Mouse (Mus musculus) testis, postnatal 14 days (tissue): ENCODE measurements around the gene Atp6v0a4.

Experiments used
- DNase-seq: peaks from one replicate; pipeline ENCODE4 v3.0.0; 2021; ENCODE audit warnings: low spot score

Atp6v0a4 gene

GRCm38 (mm10) chr6:38073592-38073991 lies 50.8 kb downstream of the Atp6v0a4 start:
- DNase-seq, result no peak

- DNase-seq, result no peak
Measured at GRCm38 (mm10) chr6:38072137-38072796, 52.1 kb downstream of the Atp6v0a4 start.

- DNase-seq, result no peak
Measured at GRCm38 (mm10) chr6:38071256-38071655, 53.1 kb downstream of the Atp6v0a4 start.

GRCm38 (mm10) chr6:38066215-38066614 lies 58.2 kb downstream of the Atp6v0a4 start:
- DNase-seq, result no peak

- DNase-seq, result no peak
Measured at GRCm38 (mm10) chr6:38065501-38066122, 58.8 kb downstream of the Atp6v0a4 start.

GRCm38 (mm10) chr6:38065122-38065500 lies 59.3 kb downstream of the Atp6v0a4 start:
- no peak for DNase-seq

GRCm38 (mm10) chr6:38064621-38065020 lies 59.8 kb downstream of the Atp6v0a4 start:
- DNase-seq, result no peak

GRCm38 (mm10) chr6:38058805-38059204 lies 65.6 kb downstream of the Atp6v0a4 start:
- DNase-seq, result no peak

- peak; percentile 14 for DNase-seq
Measured at GRCm38 (mm10) chr6:38055471-38056330, 68.7 kb downstream of the Atp6v0a4 start.

GRCm38 (mm10) chr6:38049601-38050000 lies 74.8 kb downstream of the Atp6v0a4 start:
- no peak for DNase-seq

- no peak for DNase-seq
Measured at GRCm38 (mm10) chr6:38048800-38049561, 75.4 kb downstream of the Atp6v0a4 start.

- no peak for DNase-seq
Measured at GRCm38 (mm10) chr6:38048003-38048402, 76.4 kb downstream of the Atp6v0a4 start.

- no peak for DNase-seq
Measured at GRCm38 (mm10) chr6:38046838-38047237, 77.5 kb downstream of the Atp6v0a4 start, which contains the start of gene Svopl. TSS of gene Svopl (minus strand) at chr6:38046996.

GRCm38 (mm10) chr6:38032801-38033566 lies 91.4 kb downstream of the Atp6v0a4 start:
- DNase-seq, result no peak

- no peak for DNase-seq
Measured at GRCm38 (mm10) chr6:38031924-38032540, 92.4 kb downstream of the Atp6v0a4 start.

GRCm38 (mm10) chr6:38028205-38028604 lies 96.2 kb downstream of the Atp6v0a4 start:
- DNase-seq, result no peak

GRCm38 (mm10) chr6:38027771-38028170 lies 96.6 kb downstream of the Atp6v0a4 start:
- DNase-seq, result no peak

- DNase-seq, result no peak
Measured at GRCm38 (mm10) chr6:38023284-38023683, 101.1 kb downstream of the Atp6v0a4 start.

- DNase-seq, result no peak
Measured at GRCm38 (mm10) chr6:38021406-38021805, 103.0 kb downstream of the Atp6v0a4 start.

GRCm38 (mm10) chr6:38012829-38013228 lies 111.6 kb downstream of the Atp6v0a4 start:
- no peak for DNase-seq

GRCm38 (mm10) chr6:38007459-38007858 lies 116.9 kb downstream of the Atp6v0a4 start:
- no peak for DNase-seq
